Mouse (Mus musculus) C2C12 (cell line): ENCODE measurements at regions not wholly inside any gene's neighbourhood (a gene's known extent, or its start where the extent isn't known, plus 50 kb on each side); places are given as distances from the start of the nearest gene placed in this dataset.
"Not testable (repeated sequence)": the region's sequence is repeated elsewhere in the genome, so short reads cannot be mapped to it uniquely, and the experiment has no call there.

Source experiments
- H3K27me3 ChIP-seq: one replicate; pipeline ENCODE4 v1.6.1; 2011; ENCODE audit not compliant: control insufficient read depth, insufficient read depth, insufficient read length
- H3K36me3 ChIP-seq: one replicate; pipeline ENCODE4 v1.6.1; 2011; ENCODE audit not compliant: control insufficient read depth, insufficient read depth
- H3K4me3 ChIP-seq: one replicate; pipeline ENCODE4 v1.5.1; 2011; ENCODE audit warnings: mild to moderate bottlenecking, control low read depth; ENCODE audit not compliant: poor library complexity, insufficient read depth, severe bottlenecking
- H3K79me2 ChIP-seq: one replicate; pipeline ENCODE4 v1.6.1; 2011; ENCODE audit not compliant: control insufficient read depth, insufficient read depth
- H3K79me3 ChIP-seq: one replicate; pipeline ENCODE4 v1.6.1; 2011; ENCODE audit warnings: low read depth, control low read depth
- H3ac ChIP-seq: one replicate; pipeline ENCODE3; 2011; ENCODE audit warnings: low read depth; ENCODE audit not compliant: control insufficient read depth, insufficient read length
- CEBPB ChIP-seq: IDR thresholded peaks from one replicate; pipeline ENCODE4 v1.6.1; 2011; ENCODE audit warnings: low read depth, mild to moderate bottlenecking, control low read depth, moderate library complexity
- CTCF ChIP-seq: IDR thresholded peaks from one replicate; pipeline ENCODE4 v1.5.1; 2011; ENCODE audit not compliant: control insufficient read depth, insufficient read depth, insufficient read length
- FOSL1 ChIP-seq: IDR thresholded peaks from one replicate; pipeline ENCODE4 v1.8.0; 2011; ENCODE audit warnings: mild to moderate bottlenecking, low read length; ENCODE audit not compliant: poor library complexity, insufficient read depth, severe bottlenecking
- MAX ChIP-seq: IDR thresholded peaks from one replicate; pipeline ENCODE4 v1.6.1; 2011; ENCODE audit warnings: mild to moderate bottlenecking, control low read depth
- MYOD1 ChIP-seq: IDR thresholded peaks from one replicate; pipeline ENCODE4 v1.6.1; 2011; ENCODE audit warnings: low read depth; ENCODE audit not compliant: control insufficient read depth, insufficient read length
- MYOG ChIP-seq: IDR thresholded peaks from one replicate; pipeline ENCODE4 v1.6.1; 2011; ENCODE audit not compliant: control insufficient read depth, insufficient read length; ENCODE audit errors: extremely low read depth
- USF1 ChIP-seq: IDR thresholded peaks from one replicate; pipeline ENCODE4 v1.6.1; 2011; ENCODE audit warnings: low read depth, mild to moderate bottlenecking, control low read depth, moderate library complexity

DNA sequence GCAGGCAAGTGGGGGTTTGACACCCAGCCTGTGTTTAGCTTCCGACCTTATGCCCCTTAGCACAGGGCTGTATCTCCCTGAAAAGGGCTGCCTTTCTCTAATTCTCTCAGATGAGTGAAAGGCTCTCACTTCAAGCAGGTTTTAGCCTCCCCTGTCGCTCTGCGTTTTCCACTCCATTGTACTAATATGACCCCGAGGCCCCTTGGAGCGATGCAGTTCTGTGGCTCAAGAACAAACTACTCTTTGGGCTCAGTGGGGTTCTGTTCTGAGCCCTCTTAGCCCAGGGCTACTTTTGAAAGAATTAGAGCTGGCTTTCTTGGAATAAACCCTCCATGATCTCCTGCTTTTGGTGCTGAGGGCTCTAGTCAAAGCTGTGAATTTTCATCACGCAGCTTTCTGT is 53.4 kb upstream of the Castor2 start:
- no peaks in the 10 kb centered on the region for H3K27me3 ChIP-seq
- no peak overlapping the region for H3K4me3 ChIP-seq
- H3K79me2 ChIP-seq, result no peaks in the 10 kb centered on the region
- TF ChIP-seq MYOG (no peak), MAX (no peak), USF1 (no peak), CEBPB (no peak), MYOD1 (no peak), FOSL1 (no peak), CTCF (no peak)
- no peaks in the 10 kb centered on the region for H3K36me3 ChIP-seq
- no peaks in the 10 kb centered on the region for H3K79me3 ChIP-seq
- H3ac ChIP-seq, result no peak overlapping the region

- H3ac ChIP-seq, H3K79me2 ChIP-seq, H3K36me3 ChIP-seq, H3K4me3 ChIP-seq, H3K27me3 ChIP-seq, H3K79me3 ChIP-seq: not testable (repeated sequence)
Measured at GRCm38 (mm10) chr5:134042938-134043337, 56.6 kb upstream of the Castor2 start.

GRCm38 (mm10) chr5:134027316-134027966 is 72.1 kb upstream of the Castor2 start:
- Histone ChIP-seq H3ac (no peak overlapping the region), H3K36me3 (no peaks in the 10 kb centered on the region), H3K4me3 (no peak overlapping the region), H3K27me3 (no peaks in the 10 kb centered on the region), H3K79me3 (no peaks in the 10 kb centered on the region), H3K79me2 (no peaks in the 10 kb centered on the region)
- TF ChIP-seq MYOD1, result no peak
- TF ChIP-seq FOSL1, result no peak
- no peak for TF ChIP-seq CTCF
- no peak for TF ChIP-seq MYOG
- TF ChIP-seq MAX, result no peak
- TF ChIP-seq USF1, result no peak
- no peak for TF ChIP-seq CEBPB

- no peaks in the 10 kb centered on the region for H3K79me3 ChIP-seq
- H3K79me2 ChIP-seq, result no peaks in the 10 kb centered on the region
- no peaks in the 10 kb centered on the region for H3K36me3 ChIP-seq
- no peak overlapping the region for H3K4me3 ChIP-seq
- no peaks in the 10 kb centered on the region for H3K27me3 ChIP-seq
- TF ChIP-seq MYOG, result no peak
- no peak overlapping the region for H3ac ChIP-seq
Measured at GRCm38 (mm10) chr5:134019651-134020432, 79.7 kb upstream of the Castor2 start.

- Histone ChIP-seq H3K4me3 (no peak overlapping the region), H3K79me2 (no peaks in the 10 kb centered on the region), H3K79me3 (no peaks in the 10 kb centered on the region), H3ac (no peak overlapping the region), H3K36me3 (no peaks in the 10 kb centered on the region), H3K27me3 (no peaks in the 10 kb centered on the region)
- no peak for TF ChIP-seq USF1
- no peak for TF ChIP-seq FOSL1
- no peak for TF ChIP-seq MYOG
- no peak for TF ChIP-seq CTCF
- no peak for TF ChIP-seq MYOD1
- no peak for TF ChIP-seq CEBPB
- TF ChIP-seq MAX, result no peak
Measured at GRCm38 (mm10) chr5:134014257-134015163, 85.0 kb upstream of the Castor2 start.
